In the genomic region with DNA sequence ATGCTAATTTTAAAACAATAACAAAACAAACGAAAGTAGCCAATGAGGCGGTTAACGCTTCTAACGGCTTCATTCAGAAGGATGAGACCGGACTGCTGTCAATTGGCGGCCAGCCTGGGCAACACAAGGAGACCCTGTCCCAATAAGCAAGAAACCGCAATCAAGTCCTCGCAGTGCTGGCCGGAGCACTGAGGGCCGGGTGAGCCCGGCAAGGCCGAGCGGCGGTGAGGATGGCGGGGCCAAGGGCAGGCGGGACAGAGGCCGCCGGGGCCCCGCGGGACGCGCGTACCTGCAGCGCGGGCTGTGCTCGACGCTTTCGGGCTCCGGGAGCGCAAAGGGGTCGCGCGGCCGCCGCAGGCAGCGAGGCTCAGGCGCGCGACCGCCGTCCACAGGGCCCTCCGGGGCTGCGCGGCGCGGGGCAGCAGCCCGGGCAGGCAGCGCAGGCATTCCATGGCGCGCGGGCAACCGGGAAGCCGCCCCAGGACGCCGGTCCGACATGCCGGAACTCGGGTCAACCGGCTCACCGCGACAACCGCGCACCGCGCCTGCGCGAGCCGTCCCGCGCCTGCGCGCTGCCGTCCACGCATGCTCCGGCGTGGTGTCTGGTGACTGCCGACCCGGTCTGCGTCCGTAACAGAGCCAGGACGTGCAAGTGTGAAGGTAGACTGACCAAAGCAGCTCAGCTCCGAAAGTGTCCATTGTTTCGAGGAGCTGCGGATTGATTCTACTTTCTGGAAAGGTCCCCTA, we compare ENCODE assay signal across 8 mouse cellular contexts. TPM values are rescaled to one million over a fixed set of nuclear protein-coding genes. Genes with fewer than 3 reads are reported as not detected.
DNase-seq lines count a peak whose midpoint lies in the region; ATAC-seq and TF ChIP-seq lines count a peak whose summit lies in the region.

A gene (minus strand): TSS at position 587 of the 747 bp plus-strand sequence.

- H3K27me3 ChIP-seq in heart, embryonic 10.5 days (ENCODE audit: insufficient read depth, poor library complexity, severe bottlenecking), result no peaks in the 10 kb centered on the region
- H3K27me3 ChIP-seq in kidney, embryonic 15.5 days, result no peaks in the 10 kb centered on the region

- no peaks in the 10 kb centered on the region for H3K9me3 ChIP-seq in heart, embryonic 10.5 days
- H3K9me3 ChIP-seq in kidney, embryonic 15.5 days (replicated peaks), result no peaks in the 10 kb centered on the region

- DNase-seq in A20 (ENCODE audit: low read depth, low spot score) (peak; percentile 92), liver (peak; percentile 92)
- peak; percentile 95 for DNase-seq in heart, embryonic 10.5 days (ENCODE audit: low spot score)
- peak; percentile 85 to 94 for DNase-seq in spleen, postnatal 4 days (ENCODE audit: low spot score in 2 of 2)

- H3K4me1 ChIP-seq in bone marrow macrophage, adult 2 months (ENCODE audit: control insufficient read depth, insufficient read depth, low read length), result peaks cover 7% of the 10 kb centered on the region
- peaks cover 4% of the 10 kb centered on the region for H3K4me1 ChIP-seq in embryonic fibroblast, embryonic 13.5 days (ENCODE audit: control insufficient read depth, insufficient read depth, low read length)
- peaks cover 11% of the 10 kb centered on the region for H3K4me1 ChIP-seq in heart, embryonic 10.5 days
- peaks cover 21% of the 10 kb centered on the region for H3K4me1 ChIP-seq in kidney, embryonic 15.5 days

- whole genome bisulfite sequencing in heart, embryonic 10.5 days, result 1% methylated on average over 84 of the region's 84 CpGs
- under 1% methylated on average over 78 of the region's 84 CpGs for WGBS in kidney, embryonic 15.5 days

- peak; percentile 97 for ATAC-seq in kidney, embryonic 15.5 days (replicated peaks; ENCODE audit: low FRiP score)
- ATAC-seq in monocyte, adult 5-6 weeks (replicated peaks; ENCODE audit: insufficient number of reproducible peaks, low FRiP score, low TSS enrichment, poor library complexity, severe bottlenecking), result peak; percentile 76

- peaks cover 8% of the 10 kb centered on the region; the same call in 1 of the 2 replicates for H3K36me3 ChIP-seq in heart, embryonic 10.5 days
- peaks cover 7% of the 10 kb centered on the region; the same call in 1 of the 2 replicates for H3K36me3 ChIP-seq in kidney, embryonic 15.5 days

- peak within 1 kb of the TSS; percentile 89 for H3K4me2 ChIP-seq in kidney, embryonic 15.5 days

- H3K27ac ChIP-seq in bone marrow macrophage, adult 2 months (ENCODE audit: insufficient read depth, low read depth, low read length), result peak within 1 kb of the TSS; percentile 55
- H3K27ac ChIP-seq in embryonic fibroblast, embryonic 13.5 days (ENCODE audit: insufficient read depth, low read length), result no peak within 1 kb of the TSS
- peak within 1 kb of the TSS; percentile 95 for H3K27ac ChIP-seq in heart, embryonic 10.5 days
- peak within 1 kb of the TSS; percentile 80 for H3K27ac ChIP-seq in kidney, embryonic 15.5 days

- H3K9ac ChIP-seq in kidney, embryonic 15.5 days, result peak within 1 kb of the TSS; percentile 82

- H3K4me3 ChIP-seq in bone marrow macrophage, adult 2 months (ENCODE audit: insufficient read depth, low read length), result peak within 1 kb of the TSS; percentile 83
- H3K4me3 ChIP-seq in embryonic fibroblast, embryonic 13.5 days (ENCODE audit: insufficient read depth, low read length), result peak within 1 kb of the TSS; percentile 71
- H3K4me3 ChIP-seq in heart, embryonic 10.5 days, result peak within 1 kb of the TSS; percentile 76
- H3K4me3 ChIP-seq in kidney, embryonic 15.5 days (replicated peaks), result peak within 1 kb of the TSS; percentile 82

- no peak for TF ChIP-seq CTCF in bone marrow macrophage, adult 2 months (IDR thresholded peaks at IDR 0.05; ENCODE audit: low read depth, low read length)
- TF ChIP-seq CTCF in embryonic fibroblast, embryonic 13.5 days (IDR thresholded peaks at IDR 0.05; ENCODE audit: borderline replicate concordance, insufficient read depth, low read length), result no peak

- TF ChIP-seq POLR2A in bone marrow macrophage, adult 2 months (IDR thresholded peaks at IDR 0.05; ENCODE audit: borderline replicate concordance, low read depth, low read length), result no peak
- peak; percentile 97 for TF ChIP-seq POLR2A in embryonic fibroblast, embryonic 13.5 days (IDR thresholded peaks at IDR 0.05; ENCODE audit: low read depth, low read length)

RNA-seq across cellular contexts. Expression of the gene that starts here (rescaled TPM):
- polyA plus RNA-seq in bone marrow macrophage, adult 2 months (2012; ENCODE audit: insufficient read depth, insufficient read length, missing spikeins), result 11.3 and 15.8 TPM in 2 replicates
- 27.0 and 31.3 TPM in 2 replicates for polyA plus RNA-seq in embryonic fibroblast, embryonic 13.5 days (2011; ENCODE audit: insufficient read length, low read depth, missing spikeins)
- polyA plus RNA-seq in heart, embryonic 10.5 days (2016; fragmentation: Nextera tagmentation; extraction: Ambion mirVana), result 18.5 and 19.8 TPM in 2 replicates
- polyA plus RNA-seq in kidney, embryonic 15.5 days (2015; fragmentation: Nextera tagmentation; extraction: Ambion mirVana), result 15.1 and 17.4 TPM in 2 replicates
- total RNA-seq in monocyte, adult 5-6 weeks (2017), result 9.5 to 21.8 TPM (median 19.0 TPM) in 3 replicates
